Mouse (Mus musculus) midbrain, embryonic 11.5 days (tissue): ENCODE results near the gene Plcd1. TPM values are rescaled to one million over a fixed set of nuclear protein-coding genes. Genes with fewer than 3 reads are reported as not detected.

Experiments used
- ATAC-seq: fragments of 200-750 bp; cut with Nextera tagmentation; 2 replicates; pipeline ENCODE4 v1.8.0; 2017; ENCODE audit warnings: moderate TSS enrichment, moderate library complexity; ENCODE audit not compliant: low FRiP score
- DNase-seq: peaks from one replicate; pipeline ENCODE4 v3.0.0; 2015; ENCODE audit warnings: low spot score; ENCODE audit errors: missing footprints
- H3K27ac ChIP-seq: fragments of 300-500 bp; sonication (generic); 2 replicates; pipeline ENCODE4 v1.5.1; 2014; ENCODE audit warnings: low read depth, low read length
- H3K27me3 ChIP-seq: fragments of 300-500 bp; sonication (generic); 2 replicates; pipeline ENCODE4 v1.6.1; 2014; ENCODE audit warnings: mild to moderate bottlenecking, low read length, moderate library complexity, mixed read lengths; ENCODE audit not compliant: control insufficient read depth, insufficient read depth
- H3K36me3 ChIP-seq: fragments of 300-500 bp; sonication (generic); 2 replicates; pipeline ENCODE4 v1.6.1; 2014; ENCODE audit warnings: mild to moderate bottlenecking, low read length, moderate library complexity, mixed read lengths; ENCODE audit not compliant: control insufficient read depth, insufficient read depth
- H3K4me1 ChIP-seq: fragments of 300-500 bp; sonication (generic); 2 replicates; pipeline ENCODE4 v1.6.1; 2014; ENCODE audit warnings: low read length; ENCODE audit not compliant: control insufficient read depth, insufficient read depth
- H3K4me2 ChIP-seq: fragments of 300-500 bp; sonication (generic); 2 replicates; pipeline ENCODE4 v1.6.1; 2014; ENCODE audit warnings: mild to moderate bottlenecking, moderate library complexity
- H3K4me3 ChIP-seq: fragments of 300-500 bp; sonication (generic); 2 replicates; pipeline ENCODE4 v1.5.1; 2014; ENCODE audit warnings: low read depth, low read length
- H3K9ac ChIP-seq: fragments of 300-500 bp; sonication (generic); 2 replicates; pipeline ENCODE4 v1.6.1; 2014; ENCODE audit warnings: low read length
- H3K9me3 ChIP-seq: fragments of 300-500 bp; sonication (generic); 2 replicates; pipeline ENCODE4 v1.6.1; 2016; ENCODE audit warnings: low read length; ENCODE audit not compliant: control insufficient read depth
- WGBS: fragments of 180-500 bp; shearing (Covaris S2); extraction: QIAGEN DNeasy Blood & Tissue Kit; methylation state at CpG from one replicate; pipeline ENCODE4 v1.1.7; 2014; 5-methylcytosine and 5-hydroxymethylcytosine counted together
- polyA plus RNA-seq: library from polyadenylated mRNA; unstranded; fragments of >200 nt; fragmentation: Nextera tagmentation; extraction: Ambion mirVana; gene quantifications from 2 replicates; pipeline ENCODE4 v1.2.1, GENCODE M21; 2014

Gene Plcd1
- polyA plus RNA-seq, 1 experiment from 2014 or later: 25.8 TPM

GRCm38 (mm10) chr9:119032538-119032937 lies 60.8 kb downstream of the Plcd1 start:
- no peaks in the 10 kb centered on the region for H3K9me3 ChIP-seq
- no peak overlapping the region for H3K9ac ChIP-seq
- peaks cover 21% of the 10 kb centered on the region for H3K4me1 ChIP-seq
- WGBS: 44% methylated on average over 9 of the region's 9 CpGs
- no peak overlapping the region for H3K4me2 ChIP-seq
- H3K27me3 ChIP-seq: no peaks in the 10 kb centered on the region
- DNase-seq: no peak
- ATAC-seq: no peak
- H3K4me3 ChIP-seq: no peak overlapping the region
- no peaks in the 10 kb centered on the region for H3K36me3 ChIP-seq
- no peak overlapping the region; the same call in 1 of the 2 replicates for H3K27ac ChIP-seq

- Histone ChIP-seq H3K27ac (no peak overlapping the region), H3K4me2 (no peak overlapping the region), H3K4me1 (peaks cover 21% of the 10 kb centered on the region), H3K36me3 (no peaks in the 10 kb centered on the region), H3K9ac (no peak overlapping the region), H3K27me3 (no peaks in the 10 kb centered on the region), H3K9me3 (no peaks in the 10 kb centered on the region), H3K4me3 (no peak overlapping the region)
- DNase-seq: no peak
- 86% methylated on average over 14 of the region's 14 CpGs for WGBS
- no peak for ATAC-seq
Observed at GRCm38 (mm10) chr9:119031772-119032171, 61.5 kb downstream of the Plcd1 start.

GRCm38 (mm10) chr9:119031038-119031437 lies 62.3 kb downstream of the Plcd1 start:
- no peak for ATAC-seq
- Histone ChIP-seq H3K4me2 (no peak overlapping the region), H3K27ac (no peak overlapping the region), H3K9ac (no peak overlapping the region), H3K9me3 (no peaks in the 10 kb centered on the region), H3K4me3 (no peak overlapping the region), H3K27me3 (no peaks in the 10 kb centered on the region), H3K36me3 (no peaks in the 10 kb centered on the region), H3K4me1 (peaks cover 21% of the 10 kb centered on the region)
- 88% methylated on average over 4 of the region's 4 CpGs for WGBS
- no peak for DNase-seq

- peak; percentile 57; the same call in 1 of the 2 replicates for ATAC-seq
- Histone ChIP-seq H3K4me2 (no peak overlapping the region), H3K4me1 (peaks cover 21% of the 10 kb centered on the region), H3K9me3 (no peaks in the 10 kb centered on the region), H3K27ac (no peak overlapping the region), H3K36me3 (no peaks in the 10 kb centered on the region), H3K4me3 (no peak overlapping the region), H3K27me3 (no peaks in the 10 kb centered on the region), H3K9ac (no peak overlapping the region)
- WGBS: 60% methylated on average over 7 of the region's 7 CpGs
- DNase-seq: peak; percentile 92
Observed at GRCm38 (mm10) chr9:119029568-119029967, 63.7 kb downstream of the Plcd1 start.

- Histone ChIP-seq H3K9ac (no peak overlapping the region), H3K27ac (no peak overlapping the region), H3K4me1 (peaks cover 13% of the 10 kb centered on the region), H3K27me3 (no peaks in the 10 kb centered on the region), H3K4me2 (no peak overlapping the region), H3K9me3 (no peaks in the 10 kb centered on the region), H3K4me3 (no peak overlapping the region), H3K36me3 (no peaks in the 10 kb centered on the region)
- WGBS: 95% methylated on average over 27 of the region's 27 CpGs
- ATAC-seq (no peak), DNase-seq (no peak)
Observed at GRCm38 (mm10) chr9:119028226-119029195, 64.8 kb downstream of the Plcd1 start.

GRCm38 (mm10) chr9:119027337-119027736 lies 66.0 kb downstream of the Plcd1 start:
- Histone ChIP-seq H3K4me1 (peaks cover 2% of the 10 kb centered on the region), H3K9me3 (no peaks in the 10 kb centered on the region), H3K36me3 (no peaks in the 10 kb centered on the region), H3K27me3 (no peaks in the 10 kb centered on the region), H3K4me3 (no peak overlapping the region), H3K9ac (no peak overlapping the region), H3K4me2 (no peak overlapping the region), H3K27ac (no peak overlapping the region)
- DNase-seq: no peak
- WGBS: 88% methylated on average over 7 of the region's 7 CpGs
- no peak for ATAC-seq

- Histone ChIP-seq H3K4me1 (no peaks in the 10 kb centered on the region), H3K9me3 (no peaks in the 10 kb centered on the region), H3K36me3 (no peaks in the 10 kb centered on the region), H3K27me3 (no peaks in the 10 kb centered on the region), H3K9ac (no peak overlapping the region), H3K27ac (no peak overlapping the region), H3K4me3 (no peak overlapping the region), H3K4me2 (no peak overlapping the region)
- ATAC-seq: no peak
- 89% methylated on average over 7 of the region's 7 CpGs for WGBS
- no peak for DNase-seq
Observed at GRCm38 (mm10) chr9:119025832-119026331, 67.4 kb downstream of the Plcd1 start.

GRCm38 (mm10) chr9:119025263-119025662 lies 68.0 kb downstream of the Plcd1 start:
- 84% methylated on average over 6 of the region's 6 CpGs for WGBS
- ATAC-seq (no peak), DNase-seq (no peak)
- Histone ChIP-seq H3K9ac (no peak overlapping the region), H3K4me1 (no peaks in the 10 kb centered on the region), H3K4me2 (no peak overlapping the region), H3K27me3 (no peaks in the 10 kb centered on the region), H3K27ac (no peak overlapping the region), H3K9me3 (no peaks in the 10 kb centered on the region), H3K36me3 (no peaks in the 10 kb centered on the region), H3K4me3 (no peak overlapping the region)

- H3K9me3 ChIP-seq: no peaks in the 10 kb centered on the region
- H3K4me3 ChIP-seq: no peak overlapping the region
- H3K4me2 ChIP-seq: no peak overlapping the region
- DNase-seq: no peak
- no peaks in the 10 kb centered on the region for H3K36me3 ChIP-seq
- H3K9ac ChIP-seq: no peak overlapping the region
- H3K27me3 ChIP-seq: no peaks in the 10 kb centered on the region
- no peaks in the 10 kb centered on the region for H3K4me1 ChIP-seq
- WGBS: 85% methylated on average over 7 of the region's 7 CpGs
- H3K27ac ChIP-seq: no peak overlapping the region
- ATAC-seq: no peak
Observed at GRCm38 (mm10) chr9:119021731-119022130, 71.6 kb downstream of the Plcd1 start.
